24 mouse cellular contexts compared by ENCODE assay signal in genomic region chr13:34627446-34627845, GRCm38 (mm10). TPM values are rescaled to one million over a fixed set of nuclear protein-coding genes. Genes with fewer than 3 reads are reported as not detected.
DNase-seq lines count a peak whose midpoint lies in the region; ATAC-seq and TF ChIP-seq lines count a peak whose summit lies in the region.
"Had no signal": no experiment of that assay in that cellular context is flagged by ENCODE, and none has a peak within 500 bp of the region (broad histone marks: within the 10 kb centered on the region; RNA-seq: fewer than 3 reads in every experiment).

No protein-coding gene starts in this region.

- no peak overlapping the region for H3K4me3 ChIP-seq in forebrain, embryonic 11.5 days (ENCODE audit: low read depth, low read length)
- H3K4me3 ChIP-seq in forebrain, embryonic 16.5 days (replicated peaks; ENCODE audit: low read length), result no peak overlapping the region
- H3K4me3 ChIP-seq in liver, postnatal 0 days (ENCODE audit: low read depth, low read length), result no peak overlapping the region
- no peak overlapping the region for H3K4me3 ChIP-seq in liver, embryonic 12.5 days
- no peak overlapping the region for H3K4me3 ChIP-seq in stomach, postnatal 0 days (ENCODE audit: low read depth, low read length)
- H3K4me3 ChIP-seq: embryonic facial prominence, embryonic 15.5 days; erythroblast, embryonic 14.5 days; forebrain, embryonic 10.5 days; forebrain, embryonic 15.5 days; heart, adult 2 months; heart, embryonic 15.5 days; hindbrain, embryonic 10.5 days; hindbrain, embryonic 15.5 days had no signal

- H3K36me3 ChIP-seq in forebrain, embryonic 11.5 days (ENCODE audit: control insufficient read depth, insufficient read depth, low read length), result no peaks in the 10 kb centered on the region
- H3K36me3 ChIP-seq in forebrain, embryonic 16.5 days (ENCODE audit: control insufficient read depth, insufficient read depth), result no peaks in the 10 kb centered on the region
- peaks cover 15% of the 10 kb centered on the region; the same call in 1 of the 2 replicates for H3K36me3 ChIP-seq in liver, postnatal 0 days (replicated peaks; ENCODE audit: insufficient read depth, low read length)
- 0 out of 2 replicates have a peak, but pooled peaks cover 4% of the 10 kb centered on the region for H3K36me3 ChIP-seq in liver, embryonic 12.5 days
- 0 out of 2 replicates have a peak, but pooled peaks cover 5% of the 10 kb centered on the region for H3K36me3 ChIP-seq in stomach, postnatal 0 days (ENCODE audit: control insufficient read depth, insufficient read depth, low read length)
- H3K36me3 ChIP-seq: forebrain, embryonic 10.5 days; forebrain, embryonic 15.5 days; heart, embryonic 15.5 days; hindbrain, embryonic 15.5 days had no signal

- H3K9ac ChIP-seq in forebrain, embryonic 11.5 days (ENCODE audit: low read length), result no peak overlapping the region
- H3K9ac ChIP-seq in forebrain, embryonic 16.5 days (replicated peaks; ENCODE audit: low read depth, low read length), result no peak overlapping the region
- no peak overlapping the region for H3K9ac ChIP-seq in liver, postnatal 0 days (replicated peaks)
- H3K9ac ChIP-seq in liver, embryonic 12.5 days, result no peak overlapping the region
- H3K9ac ChIP-seq in stomach, postnatal 0 days (ENCODE audit: low read length), result no peak overlapping the region
- H3K9ac ChIP-seq: embryonic facial prominence, embryonic 15.5 days; forebrain, embryonic 15.5 days; heart, embryonic 15.5 days; hindbrain, embryonic 15.5 days had no signal

- DNase-seq in forebrain, embryonic 11.5 days (ENCODE audit: low spot score), result peak; percentile 20
- DNase-seq in liver, postnatal 0 days, result no peak
- peak; percentile 95 for DNase-seq in R1 (ENCODE audit: low read depth, low spot score)
- DNase-seq in stomach, postnatal 0 days (ENCODE audit: low spot score), result no peak
- DNase-seq in left cerebral cortex, adult 11 months (ENCODE audit: low spot score), result no peak
- no peak for DNase-seq in right cerebral cortex, adult 18-20 months
- DNase-seq: adrenal gland, postnatal 10 days; cerebellum, adult 11 months; cerebellum, adult 8-10 months; cerebellum, postnatal 14 days; embryo, embryonic 11 days; gastrocnemius, postnatal 10 days; heart, adult 2 months had no signal

- WGBS in forebrain, embryonic 11.5 days, result 36% methylated on average over 3 of the region's 3 CpGs
- WGBS in forebrain, embryonic 16.5 days, result 35% methylated on average over 3 of the region's 3 CpGs
- 25% methylated on average over 3 of the region's 3 CpGs for WGBS in liver, postnatal 0 days (ENCODE audit: insufficient replicate concordance)
- 29% methylated on average over 3 of the region's 3 CpGs for WGBS in liver, embryonic 12.5 days (ENCODE audit: insufficient replicate concordance)
- 54% methylated on average over 3 of the region's 3 CpGs for WGBS in stomach, postnatal 0 days

- H3K4me2 ChIP-seq in forebrain, embryonic 11.5 days (ENCODE audit: low read depth, low read length, severe bottlenecking), result no peak overlapping the region
- no peak overlapping the region for H3K4me2 ChIP-seq in forebrain, embryonic 16.5 days (ENCODE audit: low read length)
- no peak overlapping the region for H3K4me2 ChIP-seq in liver, postnatal 0 days (ENCODE audit: low read depth, low read length)
- no peak overlapping the region for H3K4me2 ChIP-seq in liver, embryonic 12.5 days
- H3K4me2 ChIP-seq in stomach, postnatal 0 days (replicated peaks; ENCODE audit: low read depth), result no peak overlapping the region
- H3K4me2 ChIP-seq: embryonic facial prominence, embryonic 15.5 days; forebrain, embryonic 15.5 days; heart, embryonic 11.5 days; heart, embryonic 15.5 days; hindbrain, embryonic 15.5 days had no signal

- no peak for TF ChIP-seq CTCF in liver, postnatal 0 days (IDR thresholded peaks at IDR 0.05; ENCODE audit: low read depth)
- 0 out of 2 replicates have a peak, but pooled peaks have one; percentile 6 for TF ChIP-seq CTCF in stomach, postnatal 0 days (IDR thresholded peaks at IDR 0.05; ENCODE audit: low read depth)

- TF ChIP-seq EP300 in liver, postnatal 0 days (IDR thresholded peaks at IDR 0.05; ENCODE audit: low read depth), result no peak
- no peak for TF ChIP-seq EP300 in stomach, postnatal 0 days (optimal IDR thresholded peaks at IDR 0.05)

- no peaks in the 10 kb centered on the region for H3K4me1 ChIP-seq in forebrain, embryonic 11.5 days (replicated peaks; ENCODE audit: control insufficient read depth, insufficient read depth, low read length)
- no peaks in the 10 kb centered on the region for H3K4me1 ChIP-seq in forebrain, embryonic 16.5 days (replicated peaks; ENCODE audit: control insufficient read depth, insufficient read depth, low read length)
- H3K4me1 ChIP-seq in liver, postnatal 0 days (ENCODE audit: insufficient read depth), result peaks cover 11% of the 10 kb centered on the region
- 0 out of 2 replicates have a peak, but pooled peaks cover 3% of the 10 kb centered on the region for H3K4me1 ChIP-seq in liver, embryonic 12.5 days
- no peaks in the 10 kb centered on the region for H3K4me1 ChIP-seq in stomach, postnatal 0 days (replicated peaks; ENCODE audit: control insufficient read depth, insufficient read depth)
- H3K4me1 ChIP-seq: embryonic facial prominence, embryonic 15.5 days; forebrain, embryonic 15.5 days; heart, embryonic 15.5 days; hindbrain, embryonic 15.5 days had no signal

- H3K27me3 ChIP-seq in forebrain, embryonic 11.5 days (ENCODE audit: control insufficient read depth, insufficient read depth, low read length), result no peaks in the 10 kb centered on the region
- H3K27me3 ChIP-seq in forebrain, embryonic 16.5 days (replicated peaks; ENCODE audit: control insufficient read depth, insufficient read depth, low read length), result no peaks in the 10 kb centered on the region
- no peaks in the 10 kb centered on the region for H3K27me3 ChIP-seq in liver, postnatal 0 days (ENCODE audit: insufficient read depth, low read length)
- no peaks in the 10 kb centered on the region for H3K27me3 ChIP-seq in liver, embryonic 12.5 days (replicated peaks)
- H3K27me3 ChIP-seq in stomach, postnatal 0 days (ENCODE audit: control insufficient read depth, insufficient read depth, low read length), result no peaks in the 10 kb centered on the region
- H3K27me3 ChIP-seq: embryonic facial prominence, embryonic 15.5 days; forebrain, embryonic 15.5 days; heart, embryonic 15.5 days; hindbrain, embryonic 15.5 days; Patski had no signal

- no peaks in the 10 kb centered on the region for H3K9me3 ChIP-seq in forebrain, embryonic 11.5 days (ENCODE audit: control insufficient read depth, low read length)
- no peaks in the 10 kb centered on the region for H3K9me3 ChIP-seq in forebrain, embryonic 16.5 days (ENCODE audit: control insufficient read depth, low read length)
- H3K9me3 ChIP-seq in liver, postnatal 0 days (ENCODE audit: low read length), result no peaks in the 10 kb centered on the region
- no peaks in the 10 kb centered on the region for H3K9me3 ChIP-seq in liver, embryonic 12.5 days (replicated peaks)
- no peaks in the 10 kb centered on the region for H3K9me3 ChIP-seq in stomach, postnatal 0 days (ENCODE audit: control insufficient read depth, low read length)
- H3K9me3 ChIP-seq: embryonic facial prominence, embryonic 15.5 days; forebrain, embryonic 10.5 days; forebrain, embryonic 15.5 days; heart, embryonic 15.5 days; hindbrain, embryonic 10.5 days; hindbrain, embryonic 15.5 days had no signal

- no peak overlapping the region for H3K27ac ChIP-seq in forebrain, embryonic 11.5 days (ENCODE audit: low read depth, low read length)
- no peak overlapping the region for H3K27ac ChIP-seq in forebrain, embryonic 16.5 days (ENCODE audit: low read length)
- peak overlapping the region; percentile 66 for H3K27ac ChIP-seq in liver, postnatal 0 days (ENCODE audit: low read depth)
- H3K27ac ChIP-seq in liver, embryonic 12.5 days, result no peak overlapping the region
- no peak overlapping the region for H3K27ac ChIP-seq in stomach, postnatal 0 days (replicated peaks)
- H3K27ac ChIP-seq: embryonic facial prominence, embryonic 15.5 days; forebrain, embryonic 10.5 days; forebrain, embryonic 15.5 days; heart, adult 2 months; heart, embryonic 15.5 days; hindbrain, embryonic 10.5 days; hindbrain, embryonic 15.5 days had no signal

- no peak for ATAC-seq in forebrain, embryonic 11.5 days (replicated peaks; ENCODE audit: low FRiP score)
- ATAC-seq in forebrain, embryonic 16.5 days, result no peak
- no peak for ATAC-seq in liver, postnatal 0 days
- no peak for ATAC-seq in liver, embryonic 12.5 days
- ATAC-seq in stomach, postnatal 0 days (ENCODE audit: low FRiP score, low TSS enrichment), result no peak
- ATAC-seq: forebrain, embryonic 15.5 days; Patski had no signal

RNA-seq across cellular contexts. Expression of gene Pxdc1, which starts 25.8 kb away (rescaled TPM):
- polyA plus RNA-seq in forebrain, embryonic 11.5 days (2014; fragmentation: Nextera tagmentation; extraction: Ambion mirVana), result 4.6 and 5.0 TPM in 2 replicates
- 5.2 and 10.0 TPM in 2 replicates for polyA plus RNA-seq in forebrain, embryonic 16.5 days (2015; fragmentation: Nextera tagmentation; extraction: Ambion mirVana)
- 24.8 and 27.7 TPM in 2 replicates for polyA plus RNA-seq in liver, postnatal 0 days (2015; fragmentation: Nextera tagmentation; extraction: Ambion mirVana)
- 10.6 and 12.8 TPM in 2 replicates for polyA plus RNA-seq in liver, embryonic 12.5 days (2016; fragmentation: Nextera tagmentation; extraction: Ambion mirVana)
- 13.8 and 14.4 TPM in 2 replicates for polyA plus RNA-seq in stomach, postnatal 0 days (2015; fragmentation: Nextera tagmentation; extraction: Ambion mirVana)

Comparison
In these comparisons a context has a peak if more than half of its experiments do, and no peak if none do; other contexts are left out.
1. DNase-seq: peak in forebrain, embryonic 11.5 days (single experiment) and R1 (single experiment); none in liver, postnatal 0 days (single experiment), stomach, postnatal 0 days (single experiment), left cerebral cortex, adult 11 months (single experiment) and right cerebral cortex, adult 18-20 months (single experiment).